12 mouse cellular contexts compared by ENCODE assay signal in genomic region chr12:53229419-53229818, GRCm38 (mm10). TPM values are rescaled to one million over a fixed set of nuclear protein-coding genes. Genes with fewer than 3 reads are reported as not detected.
"Had no signal": no experiment of that assay in that cellular context is flagged by ENCODE, and none has a peak within 500 bp of the region (broad histone marks: within the 10 kb centered on the region; RNA-seq: fewer than 3 reads in every experiment).

No protein-coding gene starts in this region.

- H3K4me3 ChIP-seq: left cerebral cortex, adult 2 months; limb, embryonic 15.5 days; liver, embryonic 12.5 days; midbrain, embryonic 10.5 days; stomach, embryonic 15.5 days had no signal

- H3K27ac ChIP-seq: left cerebral cortex, adult 2 months; limb, embryonic 15.5 days; liver, embryonic 12.5 days; midbrain, embryonic 10.5 days; stomach, embryonic 15.5 days had no signal

- DNase-seq: kidney, adult 8-10 months; kidney, postnatal 4 days; lung, postnatal 10 days; lung, postnatal 4 days; right cerebral cortex, postnatal 14 days; thymus, postnatal 36 days had no signal

RNA-seq across cellular contexts. Expression of gene Npas3, which starts 19.1 kb away (rescaled TPM):
- total RNA-seq: megakaryocyte, adult 5-6 weeks had no signal
